Mouse (Mus musculus) forebrain, embryonic 14.5 days (tissue): Measurements from ENCODE around the gene Serpinf2. TPM values are rescaled to one million over a fixed set of nuclear protein-coding genes. Genes with fewer than 3 reads are reported as not detected.
A peak's percentile ranks its signal among the peaks of the same experiment; 100 is the strongest.

Source experiments
- ATAC-seq: fragments of 200-750 bp; cut with Nextera tagmentation; 2 replicates; pipeline ENCODE4 v1.8.0; 2017; ENCODE audit warnings: mild to moderate bottlenecking, moderate library complexity
- DNase-seq: peaks from one replicate; pipeline ENCODE4 v3.0.0-alpha.2; 2015; ENCODE audit warnings: low spot score
- H3K27ac ChIP-seq: fragments of 300-500 bp; sonication (generic); 2 replicates; pipeline ENCODE4 v1.5.1; 2014; ENCODE audit warnings: low read depth, mild to moderate bottlenecking, control low read depth, low read length, moderate library complexity
- H3K27me3 ChIP-seq: fragments of 300-500 bp; sonication (generic); replicated peaks from 2 replicates; pipeline ENCODE4 v1.6.1; 2014; ENCODE audit warnings: low read length, control low read depth, mixed read lengths; ENCODE audit not compliant: control insufficient read depth, insufficient read depth
- H3K36me3 ChIP-seq: fragments of 300-500 bp; sonication (generic); 2 replicates; pipeline ENCODE4 v1.6.1; 2014; ENCODE audit warnings: low read length, control low read depth; ENCODE audit not compliant: control insufficient read depth, insufficient read depth
- H3K4me1 ChIP-seq: fragments of 300-500 bp; sonication (generic); 2 replicates; pipeline ENCODE4 v1.6.1; 2014; ENCODE audit warnings: antibody characterized with exemption, low read length, control low read depth; ENCODE audit not compliant: control insufficient read depth, insufficient read depth
- H3K4me2 ChIP-seq: fragments of 300-500 bp; sonication (generic); 2 replicates; pipeline ENCODE4 v1.6.1; 2014; ENCODE audit warnings: mild to moderate bottlenecking, control low read depth, low read length
- H3K4me3 ChIP-seq: fragments of 300-500 bp; sonication (generic); 2 replicates; pipeline ENCODE4 v1.5.1; 2014; ENCODE audit warnings: low read depth, low read length, control low read depth
- H3K9ac ChIP-seq: fragments of 300-500 bp; sonication (generic); 2 replicates; pipeline ENCODE4 v1.6.1; 2014; ENCODE audit warnings: mild to moderate bottlenecking, low read length, control low read depth, moderate library complexity
- H3K9me3 ChIP-seq: fragments of 300-500 bp; sonication (generic); replicated peaks from 2 replicates; pipeline ENCODE4 v1.6.1; 2016; ENCODE audit warnings: low read length, control low read depth, mixed read lengths; ENCODE audit not compliant: control insufficient read depth
- WGBS: fragments of 180-500 bp; shearing (Covaris S2); extraction: QIAGEN DNeasy Blood & Tissue Kit; methylation state at CpG from one replicate; pipeline ENCODE4 v1.1.7; 2014; 5-methylcytosine and 5-hydroxymethylcytosine counted together
- polyA plus RNA-seq: library from polyadenylated mRNA; unstranded; fragments of >200 nt; fragmentation: Nextera tagmentation; extraction: Ambion mirVana; gene quantifications from 2 replicates; pipeline ENCODE4 v1.2.1, GENCODE M21; 2014

Gene Serpinf2
- polyA plus RNA-seq, 1 experiment from 2014 or later: not detected

DNA sequence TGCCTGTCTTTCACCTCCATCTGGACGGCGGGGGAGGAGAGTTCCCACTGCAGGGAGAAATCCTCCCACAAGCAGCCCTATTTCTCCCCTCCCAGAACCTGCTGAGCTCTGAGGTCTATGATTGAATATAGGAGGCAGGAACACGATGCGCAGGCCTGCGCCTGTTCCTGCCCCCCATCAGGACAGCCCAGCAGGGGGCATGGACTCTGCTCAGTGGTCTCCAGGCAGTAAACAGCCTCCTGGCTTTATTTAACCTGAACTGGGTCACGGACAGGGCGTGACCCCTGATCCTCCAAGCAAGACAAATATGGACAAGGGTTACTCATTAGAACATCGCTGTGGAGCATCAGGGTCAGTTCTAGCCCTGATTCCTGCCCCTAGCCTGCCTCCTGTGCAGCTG, 4.3 kb upstream of the Serpinf2 start:
- no peak for DNase-seq
- no peak overlapping the region for H3K27ac ChIP-seq
- no peak overlapping the region for H3K4me2 ChIP-seq
- no peak for ATAC-seq
- no peak overlapping the region for H3K9ac ChIP-seq
- 60% methylated on average over 8 of the region's 8 CpGs for WGBS
- no peak overlapping the region for H3K4me3 ChIP-seq
- no peaks in the 10 kb centered on the region for H3K4me1 ChIP-seq
- no peaks in the 10 kb centered on the region for H3K27me3 ChIP-seq
- H3K9me3 ChIP-seq: no peaks in the 10 kb centered on the region
- H3K36me3 ChIP-seq: peaks cover 32% of the 10 kb centered on the region

DNA sequence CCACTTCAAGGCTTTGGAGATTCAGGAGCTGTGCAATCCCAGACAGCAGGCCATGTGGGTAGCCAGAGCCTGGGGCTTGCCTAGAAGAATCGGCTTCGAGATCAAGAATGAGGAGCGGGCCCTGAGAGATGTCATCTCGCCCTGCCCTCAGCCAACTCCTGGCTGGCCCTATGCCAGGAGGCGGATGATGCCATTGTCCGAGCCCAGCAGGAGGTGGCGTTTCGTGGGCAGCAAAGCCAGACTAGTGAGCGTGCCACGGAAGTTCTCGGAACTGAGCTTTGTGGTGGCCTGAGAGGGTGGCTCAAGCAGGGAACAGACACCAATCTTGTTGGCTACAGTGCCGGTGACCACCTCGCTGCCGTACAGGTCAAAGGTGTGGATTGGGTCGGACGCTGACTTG, 2.2 kb upstream of the Serpinf2 start:
- H3K9me3 ChIP-seq: no peaks in the 10 kb centered on the region
- no peak overlapping the region for H3K27ac ChIP-seq
- peaks cover 12% of the 10 kb centered on the region; the same call in 1 of the 2 replicates for H3K36me3 ChIP-seq
- H3K9ac ChIP-seq: no peak overlapping the region
- DNase-seq (no peak), ATAC-seq (no peak)
- WGBS: 58% methylated on average over 16 of the region's 16 CpGs
- no peaks in the 10 kb centered on the region for H3K27me3 ChIP-seq
- no peaks in the 10 kb centered on the region for H3K4me1 ChIP-seq
- H3K4me2 ChIP-seq: no peak overlapping the region
- no peak overlapping the region for H3K4me3 ChIP-seq

DNA sequence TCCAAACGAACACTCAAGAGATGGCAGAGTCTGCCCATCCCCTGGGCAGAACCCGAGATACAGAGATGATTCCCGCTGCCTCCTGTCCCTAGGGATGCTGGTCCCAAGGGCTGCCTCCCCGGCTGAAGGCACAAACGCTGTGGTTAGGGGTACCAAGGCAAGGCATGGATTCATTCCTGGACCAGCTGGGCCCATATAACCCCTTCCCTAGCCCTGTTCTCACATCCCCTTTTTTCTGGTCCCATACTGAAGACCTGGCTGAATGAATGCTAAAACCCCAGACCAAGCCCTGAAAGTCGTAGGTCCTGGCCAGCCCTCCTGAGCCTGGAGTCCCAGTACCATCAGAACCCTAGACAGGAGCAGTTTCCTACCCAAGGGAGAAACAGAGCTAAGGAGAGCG, 1.6 kb upstream of the Serpinf2 start:
- no peak overlapping the region for H3K27ac ChIP-seq
- H3K4me1 ChIP-seq: no peaks in the 10 kb centered on the region
- H3K9ac ChIP-seq: no peak overlapping the region
- H3K4me3 ChIP-seq: no peak overlapping the region
- no peaks in the 10 kb centered on the region for H3K27me3 ChIP-seq
- peaks cover 12% of the 10 kb centered on the region; the same call in 1 of the 2 replicates for H3K36me3 ChIP-seq
- H3K9me3 ChIP-seq: no peaks in the 10 kb centered on the region
- DNase-seq: no peak
- 91% methylated on average over 7 of the region's 7 CpGs for WGBS
- ATAC-seq: no peak
- no peak overlapping the region for H3K4me2 ChIP-seq

DNA sequence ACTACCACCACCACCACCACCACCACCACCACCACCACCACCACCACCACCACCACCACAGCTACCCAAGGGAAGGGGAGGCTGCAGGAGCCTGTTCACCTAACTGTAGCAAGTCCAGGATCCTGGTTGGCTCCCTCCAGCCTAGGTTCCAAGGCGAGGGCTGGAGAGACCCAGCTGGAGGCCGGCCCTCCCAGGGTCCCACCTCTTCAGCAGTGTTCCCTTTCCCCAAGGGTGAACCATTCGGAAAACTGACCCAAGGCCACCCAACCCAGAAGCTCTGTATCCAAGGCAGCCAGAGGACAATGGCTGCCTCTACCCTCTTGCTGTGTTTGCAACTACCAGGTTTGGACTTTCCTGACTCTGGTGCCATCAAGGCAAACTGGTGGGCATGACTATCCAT, 560 bp upstream of the Serpinf2 start:
- DNase-seq (no peak), ATAC-seq (no peak)
- 85% methylated on average over 3 of the region's 3 CpGs for WGBS
- H3K4me2 ChIP-seq: no peak overlapping the region
- no peak overlapping the region for H3K4me3 ChIP-seq
- peaks cover 9% of the 10 kb centered on the region; the same call in 1 of the 2 replicates for H3K36me3 ChIP-seq
- no peak overlapping the region for H3K9ac ChIP-seq
- H3K27ac ChIP-seq: no peak overlapping the region
- no peaks in the 10 kb centered on the region for H3K9me3 ChIP-seq
- H3K4me1 ChIP-seq: no peaks in the 10 kb centered on the region
- no peaks in the 10 kb centered on the region for H3K27me3 ChIP-seq

DNA sequence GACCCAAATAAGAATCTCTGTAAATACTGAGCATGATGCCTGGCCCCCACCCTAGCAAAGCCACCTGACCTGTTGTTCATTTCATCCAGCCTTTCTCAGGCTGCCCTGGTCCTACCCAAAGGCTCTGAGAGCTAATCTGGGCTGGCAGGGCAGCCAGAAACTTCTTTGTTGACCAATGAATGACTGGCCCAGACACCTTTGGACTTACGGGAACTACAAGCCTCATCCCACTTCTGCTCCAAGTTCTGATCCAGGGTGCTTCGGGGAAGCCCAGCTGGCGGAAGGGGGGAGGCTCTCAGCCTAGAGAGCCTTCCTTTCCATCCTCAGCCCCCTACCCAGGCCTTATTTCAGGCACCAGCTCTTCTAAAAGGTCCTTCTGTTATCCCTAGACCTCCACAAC, 587 bp downstream of the Serpinf2 start:
- Histone ChIP-seq H3K36me3 (peaks cover 9% of the 10 kb centered on the region; the same call in 1 of the 2 replicates), H3K27ac (no peak overlapping the region), H3K9me3 (no peaks in the 10 kb centered on the region), H3K4me2 (no peak overlapping the region), H3K4me1 (no peaks in the 10 kb centered on the region), H3K4me3 (no peak overlapping the region), H3K9ac (no peak overlapping the region), H3K27me3 (no peaks in the 10 kb centered on the region)
- DNase-seq: no peak
- no peak for ATAC-seq
- WGBS: 79% methylated on average over 3 of the region's 3 CpGs

DNA sequence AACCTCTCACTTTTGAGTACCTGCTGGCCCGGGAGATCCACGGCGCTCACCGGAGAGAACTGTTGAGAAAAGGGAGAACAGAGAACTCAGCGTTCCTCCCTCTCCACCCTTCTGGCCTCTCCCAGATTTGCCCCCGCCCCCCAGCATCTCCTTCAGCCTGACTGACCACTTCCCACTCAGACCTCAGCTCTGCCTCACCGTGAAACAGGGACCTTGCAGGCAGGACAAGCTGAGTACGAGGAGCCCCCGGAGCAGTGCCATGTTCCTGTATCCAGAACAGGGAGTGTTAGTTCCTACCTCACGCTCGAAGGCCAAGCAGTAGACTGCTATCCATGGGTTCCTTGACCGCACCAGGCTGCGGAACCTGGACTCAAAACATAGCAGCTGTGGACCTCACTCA, 1.2 kb downstream of the Serpinf2 start:
- ATAC-seq (no peak), DNase-seq (no peak)
- WGBS: 79% methylated on average over 13 of the region's 13 CpGs
- Histone ChIP-seq H3K27me3 (no peaks in the 10 kb centered on the region), H3K4me3 (no peak overlapping the region), H3K36me3 (peaks cover 9% of the 10 kb centered on the region; the same call in 1 of the 2 replicates), H3K9me3 (no peaks in the 10 kb centered on the region), H3K4me1 (no peaks in the 10 kb centered on the region), H3K4me2 (no peak overlapping the region), H3K27ac (no peak overlapping the region), H3K9ac (no peak overlapping the region)

DNA sequence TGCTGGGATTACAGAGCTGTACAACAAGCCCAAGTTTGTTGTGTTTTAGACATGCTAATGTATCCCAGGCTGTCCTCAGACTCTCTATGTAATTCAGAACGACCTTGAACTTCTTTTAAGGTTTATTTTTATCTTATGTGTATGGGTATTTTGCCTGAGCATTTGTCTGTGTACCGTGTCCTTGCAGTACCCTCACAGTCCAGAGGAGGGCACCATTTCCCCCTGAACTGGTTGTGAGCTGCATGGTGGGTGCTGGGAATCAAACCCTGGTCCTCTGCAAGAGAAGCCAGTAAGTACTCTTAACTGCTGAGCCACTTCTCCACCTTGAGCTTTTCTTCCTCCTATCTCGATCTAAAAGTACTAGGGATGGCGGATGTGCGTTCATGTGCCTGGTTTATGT, 5.3 kb downstream of the Serpinf2 start:
- peaks cover 14% of the 10 kb centered on the region; the same call in 1 of the 2 replicates for H3K4me1 ChIP-seq
- ATAC-seq (no peak), DNase-seq (no peak)
- no peak overlapping the region for H3K9ac ChIP-seq
- H3K4me3 ChIP-seq: no peak overlapping the region
- WGBS: 87% methylated on average over 5 of the region's 5 CpGs
- H3K27ac ChIP-seq: no peak overlapping the region
- H3K27me3 ChIP-seq: no peaks in the 10 kb centered on the region
- no peaks in the 10 kb centered on the region for H3K9me3 ChIP-seq
- H3K36me3 ChIP-seq: no peaks in the 10 kb centered on the region
- no peak overlapping the region for H3K4me2 ChIP-seq

DNA sequence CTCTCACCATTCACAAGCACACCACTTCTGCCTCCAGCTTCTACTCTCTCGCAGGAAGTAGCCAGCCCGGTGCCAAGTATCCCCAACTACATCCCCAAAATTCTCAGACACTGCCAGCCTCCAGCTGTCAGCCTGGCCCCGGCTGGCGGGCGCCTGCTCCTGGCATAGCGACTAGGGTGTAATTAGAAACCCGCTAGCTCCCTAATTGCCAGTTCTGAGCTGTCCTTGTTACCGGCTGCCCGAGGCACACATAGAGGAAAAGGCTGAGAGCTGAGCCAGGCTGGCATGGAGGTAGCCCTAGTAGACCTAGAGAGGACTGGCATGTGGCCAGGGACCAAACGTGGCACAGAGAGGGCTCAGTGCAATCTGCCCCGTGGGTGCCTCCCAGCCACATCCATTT, 8.1 kb downstream of the Serpinf2 start:
- DNase-seq (peak; percentile 94), ATAC-seq (peak; percentile 97)
- H3K9me3 ChIP-seq: no peaks in the 10 kb centered on the region
- no peaks in the 10 kb centered on the region for H3K27me3 ChIP-seq
- H3K4me3 ChIP-seq: no peak overlapping the region
- peaks cover 14% of the 10 kb centered on the region; the same call in 1 of the 2 replicates for H3K4me1 ChIP-seq
- no peaks in the 10 kb centered on the region for H3K36me3 ChIP-seq
- 20% methylated on average over 11 of the region's 11 CpGs for WGBS
- no peak overlapping the region for H3K4me2 ChIP-seq
- H3K27ac ChIP-seq: peak overlapping the region; percentile 65; the same call in 1 of the 2 replicates
- no peak overlapping the region for H3K9ac ChIP-seq

DNA sequence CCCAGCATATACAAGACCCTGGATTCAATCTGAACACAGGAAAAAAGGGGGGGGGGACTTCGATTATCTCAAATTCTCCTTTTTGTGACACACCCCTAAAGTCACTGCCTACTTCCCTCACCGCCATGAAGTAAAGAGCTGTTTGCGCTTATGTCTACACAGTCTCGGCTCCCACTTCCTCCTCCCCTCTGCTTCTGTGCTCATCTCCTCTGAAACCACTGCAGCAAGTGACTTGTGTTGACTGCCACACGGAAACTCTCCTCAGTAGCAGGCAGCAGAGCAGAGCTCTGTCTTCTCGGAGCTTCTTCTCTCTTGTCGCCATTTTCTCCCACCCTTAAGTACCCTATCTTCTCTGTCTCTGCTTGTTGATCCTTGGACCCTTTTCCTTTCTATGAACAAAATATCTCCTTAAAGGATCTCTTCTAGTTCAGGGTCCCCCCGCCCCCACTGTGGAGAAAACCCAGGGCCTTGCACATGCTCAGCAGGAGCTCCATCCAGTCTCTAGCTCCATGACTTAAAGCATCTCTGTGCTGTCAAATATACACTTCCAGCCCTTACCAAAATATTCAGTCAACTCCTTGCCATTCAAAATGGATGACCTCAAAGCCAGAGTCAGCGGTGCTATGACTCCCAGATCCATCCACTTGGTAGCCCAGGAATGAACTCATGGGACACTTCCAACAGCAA, 10.2 kb downstream of the Serpinf2 start:
- no peak for DNase-seq
- H3K27ac ChIP-seq: no peak overlapping the region
- no peaks in the 10 kb centered on the region for H3K36me3 ChIP-seq
- no peaks in the 10 kb centered on the region for H3K9me3 ChIP-seq
- no peak overlapping the region for H3K4me2 ChIP-seq
- no peak overlapping the region for H3K4me3 ChIP-seq
- no peaks in the 10 kb centered on the region for H3K27me3 ChIP-seq
- ATAC-seq: no peak
- 91% methylated on average over 9 of the region's 9 CpGs for WGBS
- H3K9ac ChIP-seq: no peak overlapping the region
- H3K4me1 ChIP-seq: peaks cover 14% of the 10 kb centered on the region; the same call in 1 of the 2 replicates
